17 mouse cellular contexts compared by ENCODE assay signal in the genomic region with DNA sequence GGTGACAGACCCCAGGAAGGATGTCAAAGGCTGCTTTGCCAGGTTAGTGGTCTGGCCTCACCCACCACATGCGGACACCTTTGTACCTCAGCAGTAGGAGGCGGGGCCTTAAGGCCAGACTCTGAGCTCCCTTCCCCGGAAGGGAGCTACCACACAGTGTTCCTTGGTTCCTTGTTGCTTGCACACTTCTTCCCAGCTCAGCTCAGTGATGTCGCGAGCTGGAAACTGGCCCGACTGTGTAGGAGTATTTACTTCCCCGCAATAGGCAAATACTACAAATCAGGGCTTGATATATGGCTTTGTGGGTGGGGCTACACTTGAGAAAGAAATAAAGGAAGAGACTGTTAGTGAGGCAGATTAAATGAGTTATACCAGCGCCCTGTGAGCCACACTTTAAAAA. TPM values are rescaled to one million over a fixed set of nuclear protein-coding genes. Genes with fewer than 3 reads are reported as not detected.
DNase-seq lines count a peak whose midpoint lies in the region; ATAC-seq and TF ChIP-seq lines count a peak whose summit lies in the region.
"Had no signal": no experiment of that assay in that cellular context is flagged by ENCODE, and none has a peak within 500 bp of the region (broad histone marks: within the 10 kb centered on the region; RNA-seq: fewer than 3 reads in every experiment).

No protein-coding gene starts in this region.

- 28% methylated on average over 8 of the region's 8 CpGs for WGBS in kidney, embryonic 16.5 days
- WGBS in kidney, adult 2 months, result 32% methylated on average over 8 of the region's 8 CpGs
- 12% methylated on average over 8 of the region's 8 CpGs for WGBS in large intestine, adult 2 months
- 11% methylated on average over 8 of the region's 8 CpGs for WGBS in small intestine, adult 2 months
- 70% methylated on average over 8 of the region's 8 CpGs for WGBS in forebrain, embryonic 16.5 days

- no peak overlapping the region for H3K9ac ChIP-seq in kidney, embryonic 16.5 days (replicated peaks; ENCODE audit: low read length)
- H3K9ac ChIP-seq in forebrain, embryonic 16.5 days (replicated peaks; ENCODE audit: low read depth, low read length), result no peak overlapping the region
- H3K9ac ChIP-seq: forebrain, embryonic 12.5 days; hindbrain, embryonic 14.5 days; limb, embryonic 13.5 days had no signal

- H3K4me2 ChIP-seq in kidney, embryonic 16.5 days (replicated peaks; ENCODE audit: low read depth, low read length), result no peak overlapping the region
- H3K4me2 ChIP-seq in forebrain, embryonic 16.5 days (ENCODE audit: low read length), result no peak overlapping the region
- H3K4me2 ChIP-seq: forebrain, embryonic 12.5 days; heart, embryonic 11.5 days; hindbrain, embryonic 14.5 days; limb, embryonic 13.5 days had no signal

- no peaks in the 10 kb centered on the region for H3K9me3 ChIP-seq in kidney, embryonic 16.5 days (ENCODE audit: low read length)
- H3K9me3 ChIP-seq in forebrain, embryonic 16.5 days (ENCODE audit: control insufficient read depth, low read length), result no peaks in the 10 kb centered on the region
- H3K9me3 ChIP-seq: forebrain, embryonic 12.5 days; limb, embryonic 13.5 days had no signal

- DNase-seq in kidney, adult 2 months, result no peak
- DNase-seq in NIH3T3 (ENCODE audit: low read depth), result peak; percentile 57
- peak; percentile 81 for DNase-seq in large intestine, adult 2 months (ENCODE audit: low read depth, low spot score)
- no peak for DNase-seq in c-Kit-positive CD71-positive TER-119-positive erythroid progenitor cells, embryonic 14.5 days (ENCODE audit: low spot score)
- DNase-seq: adrenal gland, postnatal 36 days; cerebellum, adult 11 months; embryo, embryonic 11 days; gastrocnemius, adult 2 months; right cerebral cortex, postnatal 4 days; thymus, adult 18-20 months had no signal

- peaks cover 7% of the 10 kb centered on the region; the same call in 1 of the 2 replicates for H3K4me1 ChIP-seq in kidney, embryonic 16.5 days (ENCODE audit: insufficient read depth, low read length)
- H3K4me1 ChIP-seq in kidney, adult 2 months (ENCODE audit: control insufficient read depth, insufficient read depth, low read length), result no peaks in the 10 kb centered on the region
- peaks cover 13% of the 10 kb centered on the region for H3K4me1 ChIP-seq in small intestine, adult 2 months (ENCODE audit: control insufficient read depth, insufficient read depth, insufficient read length, low read length)
- no peaks in the 10 kb centered on the region for H3K4me1 ChIP-seq in forebrain, embryonic 16.5 days (replicated peaks; ENCODE audit: control insufficient read depth, insufficient read depth, low read length)
- H3K4me1 ChIP-seq: forebrain, embryonic 12.5 days had no signal

- H3K36me3 ChIP-seq in kidney, embryonic 16.5 days (ENCODE audit: insufficient read depth, low read length), result no peaks in the 10 kb centered on the region
- H3K36me3 ChIP-seq in kidney, adult 2 months (ENCODE audit: control insufficient read depth, insufficient read depth, low read length), result no peaks in the 10 kb centered on the region
- no peaks in the 10 kb centered on the region for H3K36me3 ChIP-seq in small intestine, adult 2 months (ENCODE audit: control insufficient read depth, insufficient read depth, low read length)
- H3K36me3 ChIP-seq in forebrain, embryonic 16.5 days (ENCODE audit: control insufficient read depth, insufficient read depth), result no peaks in the 10 kb centered on the region
- H3K36me3 ChIP-seq: forebrain, embryonic 12.5 days; limb, embryonic 13.5 days had no signal

- no peak overlapping the region for H3K4me3 ChIP-seq in kidney, embryonic 16.5 days (ENCODE audit: low read length)
- H3K4me3 ChIP-seq in kidney, adult 2 months (ENCODE audit: insufficient read depth, low read depth, low read length), result no peak overlapping the region
- H3K4me3 ChIP-seq in small intestine, adult 2 months (ENCODE audit: low read depth, low read length), result no peak overlapping the region
- H3K4me3 ChIP-seq in forebrain, embryonic 16.5 days (replicated peaks; ENCODE audit: low read length), result no peak overlapping the region
- H3K4me3 ChIP-seq: forebrain, embryonic 12.5 days; gastrocnemius, adult 2 months; limb, embryonic 13.5 days had no signal

- no peaks in the 10 kb centered on the region for H3K27me3 ChIP-seq in kidney, embryonic 16.5 days (ENCODE audit: insufficient read depth, low read length)
- no peaks in the 10 kb centered on the region for H3K27me3 ChIP-seq in kidney, adult 2 months (replicated peaks; ENCODE audit: control insufficient read depth, insufficient read depth, low read length)
- no peaks in the 10 kb centered on the region for H3K27me3 ChIP-seq in small intestine, adult 2 months (ENCODE audit: control insufficient read depth, insufficient read depth, low read length)
- no peaks in the 10 kb centered on the region for H3K27me3 ChIP-seq in forebrain, embryonic 16.5 days (replicated peaks; ENCODE audit: control insufficient read depth, insufficient read depth, low read length)
- H3K27me3 ChIP-seq: forebrain, embryonic 12.5 days; limb, embryonic 13.5 days had no signal

- TF ChIP-seq CTCF in kidney, adult 2 months (conservative IDR thresholded peaks at IDR 0.05; ENCODE audit: insufficient read depth, insufficient read length, low read depth, low read length), result no peak
- no peak for TF ChIP-seq CTCF in small intestine, adult 2 months (IDR thresholded peaks at IDR 0.05; ENCODE audit: extremely low read depth, insufficient read length, insufficient replicate concordance, low read depth, low read length)

- TF ChIP-seq POLR2A in kidney, adult 2 months (IDR thresholded peaks at IDR 0.05; ENCODE audit: low read depth, low read length), result no peak
- TF ChIP-seq POLR2A in small intestine, adult 2 months (IDR thresholded peaks at IDR 0.05; ENCODE audit: low read depth, low read length), result no peak

- peak; percentile 71 for ATAC-seq in kidney, embryonic 16.5 days (ENCODE audit: low FRiP score, low TSS enrichment)
- no peak for ATAC-seq in forebrain, embryonic 16.5 days

- no peak overlapping the region for H3K27ac ChIP-seq in kidney, embryonic 16.5 days (ENCODE audit: low read length)
- H3K27ac ChIP-seq in kidney, adult 2 months (ENCODE audit: insufficient read depth, low read depth, low read length), result no peak overlapping the region
- H3K27ac ChIP-seq in small intestine, adult 2 months (ENCODE audit: insufficient read depth, low read depth, low read length), result peak overlapping the region; percentile 39
- no peak overlapping the region for H3K27ac ChIP-seq in forebrain, embryonic 16.5 days (ENCODE audit: low read length)
- H3K27ac ChIP-seq: forebrain, embryonic 12.5 days; gastrocnemius, adult 2 months; hindbrain, embryonic 14.5 days; limb, embryonic 13.5 days had no signal

RNA-seq across cellular contexts. Expression of gene Proser2, which starts 48.9 kb away (rescaled TPM):
- 14.1 TPM in 2 replicates for polyA plus RNA-seq in kidney, embryonic 16.5 days (2015; fragmentation: Nextera tagmentation; extraction: Ambion mirVana)
- 7.8 and 7.9 TPM in 2 replicates for polyA plus RNA-seq in kidney, adult 2 months (2012; rRNA removed)
- 7.9 and 8.1 TPM in 2 replicates for polyA plus RNA-seq in large intestine, adult 2 months (2012; rRNA removed)
- 9.3 and 11.8 TPM in 2 replicates for polyA plus RNA-seq in small intestine, adult 2 months (2012; rRNA removed)
- polyA plus RNA-seq in forebrain, embryonic 16.5 days (2015; fragmentation: Nextera tagmentation; extraction: Ambion mirVana), result 3.7 and 4.0 TPM in 2 replicates

Comparison
In these comparisons a context has a peak if more than half of its experiments do, and no peak if none do; other contexts are left out.
1. DNase-seq: peak in NIH3T3 (single experiment) and large intestine, adult 2 months (single experiment); none in kidney, adult 2 months (single experiment) and c-Kit-positive CD71-positive TER-119-positive erythroid progenitor cells, embryonic 14.5 days (single experiment).